Mouse (Mus musculus): ENCODE results near the gene Pla2g5. TPM values are rescaled to one million over a fixed set of nuclear protein-coding genes. Genes with fewer than 3 reads are reported as not detected.
"Not testable (repeated sequence)": the region's sequence is repeated elsewhere in the genome, so short reads cannot be mapped to it uniquely, and the experiment has no call there.

Pla2g5 gene
- total and polyA plus RNA-seq, 3 experiments: 24.8 to 87.6 (median 33.0) TPM

DNA sequence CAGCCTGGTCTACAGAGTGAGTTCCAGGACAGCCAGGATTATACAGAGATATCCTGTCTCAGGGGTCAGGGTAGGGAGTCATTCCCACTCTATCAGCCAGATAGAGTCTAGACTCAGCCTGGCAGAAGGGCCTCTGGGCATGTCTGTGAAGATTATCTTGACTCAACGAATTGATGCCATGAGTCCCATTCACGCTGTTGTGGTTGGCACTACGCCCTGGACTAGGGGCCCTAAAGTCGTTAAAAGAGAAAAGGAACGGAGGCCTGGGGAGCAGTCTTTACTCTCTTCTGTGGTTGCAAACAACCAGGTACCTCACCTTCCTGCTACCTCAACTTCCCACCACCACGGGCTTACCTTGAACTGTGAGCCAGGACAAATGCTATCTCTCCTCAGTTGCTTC, 23.5 kb downstream of the Pla2g5 start:
- Histone ChIP-seq H3K4me1 (ENCODE audit: control insufficient read depth, insufficient read depth, low read length) (no peaks in the 10 kb centered on the region), H3K9ac (ENCODE audit: low read depth, low read length) (no peak overlapping the region), H3K27me3 (ENCODE audit: control insufficient read depth, insufficient read depth, low read length) (no peaks in the 10 kb centered on the region), H3K79me2 (replicated peaks; ENCODE audit: control insufficient read depth, insufficient read depth, low read length) (no peaks in the 10 kb centered on the region), H3K36me3 (ENCODE audit: control insufficient read depth, insufficient read depth, low read length) (no peaks in the 10 kb centered on the region), H3K4me3 (no peak overlapping the region), H3K27ac (no peak overlapping the region)
- DNase-seq: no peak
- TF ChIP-seq CTCF (IDR thresholded peaks at IDR 0.05) (no peak), EP300 (IDR thresholded peaks at IDR 0.05; ENCODE audit: insufficient read depth, low read depth, low read length) (no peak), POLR2A (IDR thresholded peaks at IDR 0.05; ENCODE audit: insufficient read depth, low read depth, low read length) (no peak)
- 60% methylated on average over 6 of the region's 6 CpGs for WGBS
- intact Hi-C loops (cut with DNase I): no loop called here

DNA sequence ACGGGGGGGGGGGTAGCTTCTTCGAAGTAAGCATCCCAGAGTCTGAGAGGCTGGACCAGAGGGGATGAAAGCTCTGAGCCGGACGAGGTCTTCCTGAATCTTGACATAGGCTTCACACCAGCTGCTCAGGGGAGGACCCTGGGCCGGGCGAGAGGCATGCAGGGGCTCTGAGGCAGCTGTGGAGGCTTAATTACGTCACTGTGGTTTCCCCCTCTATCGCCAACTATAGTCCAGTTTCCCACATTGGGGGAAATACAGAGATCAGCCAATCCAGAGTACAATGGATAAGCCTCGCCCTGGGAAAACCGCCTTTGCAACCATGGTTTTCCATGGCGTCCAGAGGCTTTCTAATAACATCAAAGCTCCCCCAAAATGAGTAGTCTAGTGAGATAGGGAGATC, 36.1 kb downstream of the Pla2g5 start:
- Histone ChIP-seq H3K79me2 (replicated peaks; ENCODE audit: control insufficient read depth, insufficient read depth, low read length) (no peaks in the 10 kb centered on the region), H3K36me3 (ENCODE audit: control insufficient read depth, insufficient read depth, low read length) (no peaks in the 10 kb centered on the region), H3K27me3 (ENCODE audit: control insufficient read depth, insufficient read depth, low read length) (peaks cover 3% of the 10 kb centered on the region; the same call in 1 of the 2 replicates), H3K9ac (ENCODE audit: low read depth, low read length) (no peak overlapping the region), H3K4me3 (no peak overlapping the region), H3K4me1 (ENCODE audit: control insufficient read depth, insufficient read depth, low read length) (no peaks in the 10 kb centered on the region), H3K27ac (no peak overlapping the region)
- intact Hi-C loops (cut with DNase I): no loop called here
- 35% methylated on average over 11 of the region's 11 CpGs for WGBS
- no peak for TF ChIP-seq EP300 (IDR thresholded peaks at IDR 0.05; ENCODE audit: insufficient read depth, low read depth, low read length)
- no peak for TF ChIP-seq POLR2A (IDR thresholded peaks at IDR 0.05; ENCODE audit: insufficient read depth, low read depth, low read length)
- TF ChIP-seq CTCF (IDR thresholded peaks at IDR 0.05): no peak
- no peak for DNase-seq

DNA sequence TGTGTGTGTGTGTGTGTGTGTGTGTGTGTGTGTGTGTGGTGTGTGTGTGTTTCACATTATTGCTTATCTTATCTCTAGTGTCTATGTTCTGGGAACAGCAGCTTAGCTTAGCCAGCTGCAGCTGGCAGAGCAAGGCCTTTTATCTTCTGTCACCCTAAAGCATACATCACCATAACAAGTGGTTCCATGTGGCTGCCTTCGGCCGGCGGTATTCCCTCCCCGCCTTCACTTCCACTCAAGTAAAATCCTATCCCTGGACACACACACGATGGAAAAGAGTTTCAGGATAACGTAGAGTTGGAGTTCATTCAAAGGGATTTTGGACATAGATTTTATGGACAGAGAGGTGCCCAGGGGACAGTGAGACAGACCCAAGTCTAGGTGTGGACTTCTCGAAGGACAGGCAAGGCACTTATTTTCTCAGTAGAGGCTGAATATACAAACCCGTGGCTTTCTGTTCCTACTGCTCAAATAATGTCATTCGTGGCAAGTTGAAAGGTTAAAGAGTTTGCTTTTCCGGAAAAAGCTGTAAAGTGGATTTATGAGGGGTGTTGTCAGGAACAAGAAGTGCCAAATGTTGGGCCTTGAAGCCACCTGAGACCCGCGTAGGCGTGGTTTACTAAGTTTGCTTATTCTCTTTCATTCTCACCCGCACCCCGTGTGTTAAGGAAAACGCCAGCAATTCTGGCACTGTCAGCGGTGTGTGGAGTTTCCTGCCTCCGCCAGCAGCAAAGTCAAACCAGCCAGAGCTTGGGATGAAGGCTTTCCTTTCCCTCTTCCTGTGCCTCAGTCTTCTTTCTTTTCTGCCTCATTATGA, 37.3 kb downstream of the Pla2g5 start:
- Histone ChIP-seq H3K4me3 (no peak overlapping the region), H3K4me1 (ENCODE audit: control insufficient read depth, insufficient read depth, low read length) (no peaks in the 10 kb centered on the region), H3K36me3 (ENCODE audit: control insufficient read depth, insufficient read depth, low read length) (no peaks in the 10 kb centered on the region), H3K27ac (no peak overlapping the region), H3K79me2 (replicated peaks; ENCODE audit: control insufficient read depth, insufficient read depth, low read length) (no peaks in the 10 kb centered on the region), H3K9ac (ENCODE audit: low read depth, low read length) (no peak overlapping the region), H3K27me3 (ENCODE audit: control insufficient read depth, insufficient read depth, low read length) (no peaks in the 10 kb centered on the region)
- 27% methylated on average over 18 of the region's 18 CpGs for WGBS
- DNase-seq: no peak
- intact Hi-C loops (cut with DNase I): no loop called here
- TF ChIP-seq POLR2A (IDR thresholded peaks at IDR 0.05; ENCODE audit: insufficient read depth, low read depth, low read length) (no peak), CTCF (IDR thresholded peaks at IDR 0.05) (no peak), EP300 (IDR thresholded peaks at IDR 0.05; ENCODE audit: insufficient read depth, low read depth, low read length) (no peak)

DNA sequence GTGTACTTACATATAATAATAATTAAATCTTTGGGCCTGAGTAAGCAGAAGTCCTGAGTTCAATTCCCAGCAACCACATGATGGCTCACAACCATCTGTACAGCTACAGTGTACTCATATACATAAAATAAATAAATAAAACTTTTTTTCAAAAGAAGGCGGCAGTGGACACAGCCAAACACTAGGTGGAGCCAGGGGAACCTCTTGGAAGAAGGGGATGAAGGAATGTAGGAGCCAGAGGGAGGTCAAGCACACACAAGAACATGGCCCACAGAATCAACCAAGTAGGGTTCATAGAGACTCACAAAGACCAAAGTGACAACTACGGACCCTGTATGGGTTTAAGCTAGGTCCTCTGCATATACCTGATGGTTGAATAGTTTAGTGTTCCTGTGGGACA, 38.6 kb downstream of the Pla2g5 start:
- DNase-seq: no peak
- Histone ChIP-seq H3K79me2 (replicated peaks; ENCODE audit: control insufficient read depth, insufficient read depth, low read length) (no peaks in the 10 kb centered on the region), H3K27ac (no peak overlapping the region), H3K27me3 (ENCODE audit: control insufficient read depth, insufficient read depth, low read length) (no peaks in the 10 kb centered on the region), H3K9ac (ENCODE audit: low read depth, low read length) (no peak overlapping the region), H3K4me3 (no peak overlapping the region), H3K36me3 (ENCODE audit: control insufficient read depth, insufficient read depth, low read length) (no peaks in the 10 kb centered on the region), H3K4me1 (ENCODE audit: control insufficient read depth, insufficient read depth, low read length) (no peaks in the 10 kb centered on the region)
- TF ChIP-seq POLR2A (IDR thresholded peaks at IDR 0.05; ENCODE audit: insufficient read depth, low read depth, low read length) (no peak), CTCF (IDR thresholded peaks at IDR 0.05) (peak; percentile 38), EP300 (IDR thresholded peaks at IDR 0.05; ENCODE audit: insufficient read depth, low read depth, low read length) (no peak)
- intact Hi-C loops (cut with DNase I): no loop called here
- WGBS: 88% methylated on average over 2 of the region's 2 CpGs

DNA sequence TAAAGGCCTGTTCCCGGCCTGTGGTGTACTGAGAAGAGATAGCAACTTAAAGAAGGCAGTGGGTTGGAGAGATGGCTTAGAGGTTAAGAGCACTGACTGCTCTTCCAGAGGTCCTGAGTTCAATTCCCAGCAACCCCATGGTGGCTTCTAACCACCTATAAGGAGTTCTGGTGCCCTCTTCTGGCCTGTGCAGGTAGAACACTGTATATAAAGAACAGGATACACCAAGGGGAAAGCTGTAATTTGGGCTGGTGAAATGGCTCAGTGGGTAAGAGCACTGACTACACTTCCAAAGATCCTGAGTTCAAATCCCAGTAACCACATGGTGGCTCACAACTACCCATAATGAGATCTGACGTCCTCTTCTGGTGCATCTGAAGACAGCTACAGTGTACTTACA, 39.1 kb downstream of the Pla2g5 start:
- H3K4me1 ChIP-seq (ENCODE audit: control insufficient read depth, insufficient read depth, low read length); intact Hi-C loops (cut with DNase I); H3K27me3 ChIP-seq (ENCODE audit: control insufficient read depth, insufficient read depth, low read length); H3K27ac ChIP-seq; H3K36me3 ChIP-seq (ENCODE audit: control insufficient read depth, insufficient read depth, low read length); H3K79me2 ChIP-seq (replicated peaks; ENCODE audit: control insufficient read depth, insufficient read depth, low read length); H3K4me3 ChIP-seq; H3K9ac ChIP-seq (ENCODE audit: low read depth, low read length); DNase-seq: not testable (repeated sequence)
- 78% methylated on average over 2 of the region's 2 CpGs for WGBS

DNA sequence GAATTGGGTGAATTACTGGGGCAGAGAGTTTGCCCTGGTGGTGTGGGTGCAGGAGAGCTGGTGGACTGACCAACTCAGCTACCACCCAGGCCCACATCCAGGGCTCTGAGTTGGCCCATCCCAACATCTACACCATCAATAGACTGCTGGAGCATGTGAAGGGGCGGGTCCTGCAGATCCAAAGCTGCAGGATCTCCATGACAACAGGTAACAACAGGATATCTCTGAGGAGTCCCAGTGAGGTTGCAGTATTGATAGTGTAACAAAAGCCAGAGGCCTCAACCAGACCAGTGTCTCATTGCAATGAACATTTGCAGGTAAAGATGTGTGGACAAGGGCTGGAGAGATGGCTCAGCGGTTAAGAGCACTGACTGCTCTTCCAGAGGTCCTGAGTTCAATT, 42.2 kb downstream of the Pla2g5 start:
- DNase-seq: no peak
- Histone ChIP-seq H3K79me2 (replicated peaks; ENCODE audit: control insufficient read depth, insufficient read depth, low read length) (no peaks in the 10 kb centered on the region), H3K27ac (no peak overlapping the region), H3K4me1 (ENCODE audit: control insufficient read depth, insufficient read depth, low read length) (peaks cover 1% of the 10 kb centered on the region; the same call in 1 of the 2 replicates), H3K4me3 (no peak overlapping the region), H3K36me3 (ENCODE audit: control insufficient read depth, insufficient read depth, low read length) (no peaks in the 10 kb centered on the region), H3K27me3 (ENCODE audit: control insufficient read depth, insufficient read depth, low read length) (no peaks in the 10 kb centered on the region), H3K9ac (ENCODE audit: low read depth, low read length) (no peak overlapping the region)
- intact Hi-C loops (cut with DNase I): no loop called here
- 73% methylated on average over 2 of the region's 2 CpGs for WGBS
- no peak for TF ChIP-seq CTCF (IDR thresholded peaks at IDR 0.05)
- TF ChIP-seq EP300 (IDR thresholded peaks at IDR 0.05; ENCODE audit: insufficient read depth, low read depth, low read length): no peak
- no peak for TF ChIP-seq POLR2A (IDR thresholded peaks at IDR 0.05; ENCODE audit: insufficient read depth, low read depth, low read length)
